Mouse (Mus musculus) kidney, adult 2 months (tissue): ENCODE measurements around the gene Mansc1. TPM values are rescaled to one million over a fixed set of nuclear protein-coding genes. Genes with fewer than 3 reads are reported as not detected.

Experiments
- DNase-seq: peaks from one replicate; pipeline ENCODE4 v3.0.0; 2021
- H3K27ac ChIP-seq: fragments of 200-500 bp; 2 replicates; pipeline ENCODE4 v1.5.1; 2012; ENCODE audit warnings: low read depth, low read length, control low read depth, inconsistent platforms; ENCODE audit not compliant: insufficient read depth
- H3K27me3 ChIP-seq: fragments of 200-500 bp; replicated peaks from 2 replicates; pipeline ENCODE4 v1.6.1; 2012; ENCODE audit warnings: mild to moderate bottlenecking, moderate library complexity, low read length, inconsistent platforms; ENCODE audit not compliant: control insufficient read depth, insufficient read depth
- H3K36me3 ChIP-seq: fragments of 200-500 bp; 2 replicates; pipeline ENCODE4 v1.6.1; 2012; ENCODE audit warnings: mild to moderate bottlenecking, moderate library complexity, low read length, inconsistent platforms; ENCODE audit not compliant: control insufficient read depth, insufficient read depth
- H3K4me1 ChIP-seq: fragments of 200-500 bp; 2 replicates; pipeline ENCODE4 v1.6.1; 2011; ENCODE audit warnings: low read length; ENCODE audit not compliant: control insufficient read depth, insufficient read depth
- H3K4me3 ChIP-seq: fragments of 200-500 bp; 2 replicates; pipeline ENCODE4 v1.5.1; 2011; ENCODE audit warnings: mild to moderate bottlenecking, low read depth, low read length, control low read depth; ENCODE audit not compliant: insufficient read depth
- CTCF ChIP-seq: fragments of 200-500 bp; conservative IDR thresholded peaks from 2 replicates; pipeline ENCODE4 v1.5.1; 2011; ENCODE audit warnings: low read depth, mild to moderate bottlenecking, control low read depth, low read length, moderate library complexity, mixed read lengths; ENCODE audit not compliant: insufficient read depth, insufficient read length
- POLR2A ChIP-seq: fragments of 200-500 bp; IDR thresholded peaks from one replicate; pipeline ENCODE4 v1.6.1; 2011; ENCODE audit warnings: low read depth, low read length, control low read depth
- WGBS: fragments of 180-500 bp; shearing (Covaris S2); methylation state at CpG from one replicate; pipeline ENCODE4 v1.1.7; 2018; 5-methylcytosine and 5-hydroxymethylcytosine counted together
- polyA plus RNA-seq: library from polyadenylated mRNA; depleted of rRNA; stranded (reverse); fragments of >200 nt; gene quantifications from 2 replicates; pipeline ENCODE4 v1.2.3, GENCODE M21; 2012

Gene Mansc1
- polyA plus RNA-seq, 1 experiment, result 8.8 TPM

DNA sequence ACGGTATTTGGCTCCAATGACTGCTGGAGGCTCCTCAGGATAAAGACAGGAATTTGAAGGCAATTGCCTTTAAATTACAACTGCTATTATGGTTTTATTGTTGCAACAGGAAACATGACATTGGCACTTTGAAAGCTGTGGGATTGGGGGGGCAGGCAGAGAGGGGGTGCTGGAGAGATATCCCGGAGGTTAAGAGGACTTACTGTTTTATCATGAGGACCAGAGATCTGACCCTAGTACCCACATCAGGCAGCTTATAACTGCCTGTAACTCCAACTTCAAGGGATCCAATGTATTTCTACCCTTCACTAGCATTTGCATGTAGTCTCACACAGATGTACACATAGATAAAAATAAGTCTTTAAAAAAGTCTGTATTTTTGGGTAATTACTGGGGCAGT is 36.2 kb upstream of the Mansc1 start:
- Histone ChIP-seq H3K4me1 (peaks cover 4% of the 10 kb centered on the region; the same call in 1 of the 2 replicates), H3K27me3 (no peaks in the 10 kb centered on the region), H3K36me3 (no peaks in the 10 kb centered on the region), H3K4me3 (no peak overlapping the region), H3K27ac (no peak overlapping the region)
- WGBS, result 71% methylated on average over 2 of the region's 2 CpGs
- TF ChIP-seq POLR2A (no peak), CTCF (no peak)
- DNase-seq, result no peak

DNA sequence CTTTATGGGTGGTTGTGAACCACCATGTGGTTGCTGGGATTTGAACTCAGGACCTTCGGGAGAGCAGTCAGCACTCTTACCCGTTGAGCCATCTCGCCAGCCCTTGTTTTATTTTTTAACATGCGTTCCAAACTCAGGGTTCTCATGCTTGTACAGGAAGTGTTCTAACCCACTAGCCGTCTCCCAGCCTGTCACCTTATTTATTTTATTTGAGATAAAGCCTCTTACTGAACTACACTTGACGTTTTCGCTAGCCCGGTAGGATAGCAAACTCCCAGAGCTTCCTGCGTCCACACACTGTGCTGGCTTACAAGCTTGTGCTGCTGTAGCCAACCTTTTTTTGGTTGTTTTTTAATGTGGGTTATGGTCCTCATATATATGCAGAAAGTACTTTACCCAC is 33.5 kb upstream of the Mansc1 start:
- TF ChIP-seq POLR2A (no peak), CTCF (no peak)
- H3K27ac ChIP-seq, result no peak overlapping the region
- no peaks in the 10 kb centered on the region for H3K27me3 ChIP-seq
- no peaks in the 10 kb centered on the region for H3K36me3 ChIP-seq
- H3K4me1 ChIP-seq, result peaks cover 6% of the 10 kb centered on the region; the same call in 1 of the 2 replicates
- DNase-seq, result no peak
- 87% methylated on average over 9 of the region's 9 CpGs for WGBS
- H3K4me3 ChIP-seq, result no peak overlapping the region

DNA sequence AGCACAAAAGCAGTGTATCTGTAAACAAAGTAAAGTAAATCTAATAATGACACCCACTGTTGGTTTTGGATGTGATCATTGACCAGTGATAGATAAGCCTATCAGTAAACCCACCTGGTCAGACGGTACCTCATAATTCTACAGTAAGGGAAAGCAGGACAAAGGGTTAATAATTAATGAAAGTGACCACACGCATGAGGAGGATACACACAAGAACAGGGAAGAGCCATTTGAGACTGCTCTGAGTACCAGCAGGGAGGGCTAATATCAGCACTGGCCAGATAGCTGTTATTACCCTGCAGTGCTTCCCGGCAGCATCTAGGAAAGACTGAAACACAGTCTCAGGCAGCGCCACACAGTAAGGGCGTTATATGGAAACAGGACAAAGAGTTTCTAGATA is 32.3 kb upstream of the Mansc1 start:
- TF ChIP-seq POLR2A (no peak), CTCF (no peak)
- Histone ChIP-seq H3K36me3 (no peaks in the 10 kb centered on the region), H3K27me3 (no peaks in the 10 kb centered on the region), H3K4me3 (no peak overlapping the region), H3K27ac (no peak overlapping the region), H3K4me1 (peaks cover 7% of the 10 kb centered on the region; the same call in 1 of the 2 replicates)
- DNase-seq, result peak; percentile 47
- 58% methylated on average over 5 of the region's 5 CpGs for WGBS

DNA sequence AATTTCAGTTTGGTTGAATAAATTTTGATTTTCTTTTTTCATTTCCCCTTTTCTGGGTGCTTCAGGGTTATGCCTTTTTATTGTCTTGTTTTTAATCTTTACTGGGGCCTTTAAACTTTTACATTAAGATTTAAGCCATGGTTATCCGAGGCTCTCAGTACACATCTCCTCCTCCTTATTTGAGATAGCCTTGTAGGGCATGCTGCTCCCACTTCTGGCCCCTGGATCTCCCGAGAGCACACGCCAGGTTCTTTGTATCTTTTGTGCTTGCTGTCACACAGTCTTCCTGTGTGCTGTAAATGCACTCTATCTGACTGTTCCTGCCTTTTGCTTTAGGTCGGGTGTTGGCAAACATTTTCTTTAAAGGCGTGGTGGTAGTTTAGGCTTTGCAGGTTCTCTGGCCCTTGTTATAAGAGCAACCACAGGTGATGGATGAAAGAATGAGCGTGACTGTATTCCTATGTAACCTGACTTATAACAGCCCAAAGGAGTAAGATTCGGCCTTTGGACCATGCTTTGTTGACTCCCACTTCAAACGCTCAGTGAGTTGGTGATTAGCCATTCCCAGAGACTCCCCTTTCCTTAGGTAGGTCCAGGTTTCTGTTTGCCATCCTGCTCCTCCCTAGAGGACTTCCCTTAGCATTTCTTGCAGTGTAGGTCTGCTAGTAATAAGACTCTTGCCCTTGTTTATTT is 28.6 kb upstream of the Mansc1 start:
- peaks cover 9% of the 10 kb centered on the region; the same call in 1 of the 2 replicates for H3K4me1 ChIP-seq
- TF ChIP-seq CTCF, result no peak
- no peak for TF ChIP-seq POLR2A
- peak; percentile 41 for DNase-seq
- H3K4me3 ChIP-seq, result no peak overlapping the region
- no peaks in the 10 kb centered on the region for H3K27me3 ChIP-seq
- H3K36me3 ChIP-seq, result no peaks in the 10 kb centered on the region
- no peak overlapping the region for H3K27ac ChIP-seq
- WGBS, result 65% methylated on average over 8 of the region's 8 CpGs

DNA sequence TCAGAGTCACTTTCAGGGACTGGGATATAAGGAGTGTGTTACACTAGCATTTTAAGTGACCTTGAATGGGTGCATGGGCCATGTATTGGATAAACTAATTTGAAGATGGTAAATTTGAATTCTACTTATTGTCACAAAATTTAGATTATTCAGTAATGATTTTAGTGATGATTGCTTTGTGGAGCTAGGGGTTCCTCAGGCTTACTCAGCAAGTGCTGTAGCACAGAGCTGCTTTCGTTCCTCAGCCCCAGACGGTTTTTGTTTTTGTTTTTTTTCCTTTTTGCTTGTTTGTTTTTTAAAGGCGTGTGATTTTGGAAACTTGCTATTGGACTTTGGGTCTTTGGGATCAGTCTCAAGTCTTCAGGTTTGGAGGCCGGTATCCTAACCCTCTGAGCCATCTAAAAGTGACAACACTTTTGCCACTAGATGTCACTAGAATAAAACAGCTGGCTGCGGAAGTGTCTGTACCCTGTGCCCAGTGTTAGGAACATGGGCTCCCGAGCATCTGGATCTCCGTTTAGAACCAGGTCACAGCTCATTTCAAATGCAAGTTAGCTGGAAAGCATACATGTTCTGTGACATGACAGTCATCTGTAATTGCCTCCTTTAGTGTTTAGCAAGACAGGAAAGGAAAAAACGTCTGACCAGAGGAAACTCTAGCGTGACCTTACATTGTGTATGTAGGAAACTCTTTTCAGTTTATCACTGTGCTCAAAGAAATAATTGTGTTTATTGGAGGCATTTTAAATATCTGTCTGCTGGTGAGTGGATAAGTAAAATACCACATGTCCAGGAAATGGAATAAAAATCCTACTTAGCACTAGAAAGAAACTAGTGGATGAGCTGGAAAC is 27.0 kb upstream of the Mansc1 start:
- WGBS, result 15% methylated on average over 9 of the region's 9 CpGs
- Histone ChIP-seq H3K36me3 (no peaks in the 10 kb centered on the region), H3K4me3 (no peak overlapping the region), H3K27me3 (no peaks in the 10 kb centered on the region), H3K4me1 (peaks cover 5% of the 10 kb centered on the region; the same call in 1 of the 2 replicates), H3K27ac (no peak overlapping the region)
- peak; percentile 75 for TF ChIP-seq CTCF
- no peak for TF ChIP-seq POLR2A
- DNase-seq, result peak; percentile 87

DNA sequence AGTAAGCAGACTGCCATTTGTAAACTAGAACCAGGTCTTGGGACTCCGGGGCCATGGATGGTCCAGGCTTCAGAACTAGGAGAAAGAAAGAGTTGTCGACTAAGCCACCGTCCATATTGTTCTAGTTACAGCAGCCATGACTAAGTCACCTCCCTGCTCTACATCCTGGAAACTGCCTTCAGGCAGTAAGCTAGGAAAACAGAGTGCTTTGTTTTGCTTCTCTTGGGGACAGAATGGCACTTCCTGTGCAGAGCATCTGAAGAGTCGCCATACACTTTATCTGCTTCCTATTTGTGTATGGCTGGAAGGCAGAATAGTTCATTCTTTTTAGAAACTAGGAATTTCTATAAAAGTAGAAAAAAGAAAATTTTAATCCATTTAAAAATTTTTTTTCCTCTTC is 24.2 kb upstream of the Mansc1 start:
- WGBS, result 67% methylated on average over 4 of the region's 4 CpGs
- H3K27ac ChIP-seq, result no peak overlapping the region
- H3K4me3 ChIP-seq, result no peak overlapping the region
- no peaks in the 10 kb centered on the region for H3K27me3 ChIP-seq
- no peaks in the 10 kb centered on the region for H3K36me3 ChIP-seq
- TF ChIP-seq CTCF, result no peak
- TF ChIP-seq POLR2A, result no peak
- no peak for DNase-seq
- H3K4me1 ChIP-seq, result peaks cover 8% of the 10 kb centered on the region; the same call in 1 of the 2 replicates

DNA sequence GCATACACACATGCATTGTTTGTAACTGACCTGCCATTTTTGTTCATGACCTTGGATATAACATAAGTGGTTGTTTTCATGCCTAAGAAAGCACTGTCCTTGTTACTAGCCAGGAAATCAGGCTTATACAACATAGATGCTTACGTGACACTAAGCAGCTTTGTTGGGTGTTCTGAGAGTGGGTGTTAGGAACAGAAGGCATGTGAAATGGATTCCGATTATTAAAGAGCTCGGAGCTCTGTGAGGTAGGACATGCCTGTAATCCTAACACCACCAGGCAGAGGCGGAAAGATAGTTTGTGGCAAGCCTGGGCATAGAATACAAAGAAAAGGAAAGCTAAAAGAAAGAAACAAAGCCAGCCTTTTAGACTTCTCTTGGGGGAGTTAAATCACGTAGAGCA is 16.1 kb upstream of the Mansc1 start:
- Histone ChIP-seq H3K4me3 (no peak overlapping the region), H3K27me3 (no peaks in the 10 kb centered on the region), H3K4me1 (no peaks in the 10 kb centered on the region), H3K27ac (no peak overlapping the region), H3K36me3 (no peaks in the 10 kb centered on the region)
- no peak for TF ChIP-seq CTCF
- TF ChIP-seq POLR2A, result no peak
- DNase-seq, result no peak
- 94% methylated on average over 5 of the region's 5 CpGs for WGBS
